Mouse (Mus musculus): ENCODE measurements around the gene Notch1. TPM values are rescaled to one million over a fixed set of nuclear protein-coding genes. Genes with fewer than 3 reads are reported as not detected.

Notch1 gene
- polyA plus RNA-seq, 1 experiment from 2014 or later = 15.5 TPM

DNA sequence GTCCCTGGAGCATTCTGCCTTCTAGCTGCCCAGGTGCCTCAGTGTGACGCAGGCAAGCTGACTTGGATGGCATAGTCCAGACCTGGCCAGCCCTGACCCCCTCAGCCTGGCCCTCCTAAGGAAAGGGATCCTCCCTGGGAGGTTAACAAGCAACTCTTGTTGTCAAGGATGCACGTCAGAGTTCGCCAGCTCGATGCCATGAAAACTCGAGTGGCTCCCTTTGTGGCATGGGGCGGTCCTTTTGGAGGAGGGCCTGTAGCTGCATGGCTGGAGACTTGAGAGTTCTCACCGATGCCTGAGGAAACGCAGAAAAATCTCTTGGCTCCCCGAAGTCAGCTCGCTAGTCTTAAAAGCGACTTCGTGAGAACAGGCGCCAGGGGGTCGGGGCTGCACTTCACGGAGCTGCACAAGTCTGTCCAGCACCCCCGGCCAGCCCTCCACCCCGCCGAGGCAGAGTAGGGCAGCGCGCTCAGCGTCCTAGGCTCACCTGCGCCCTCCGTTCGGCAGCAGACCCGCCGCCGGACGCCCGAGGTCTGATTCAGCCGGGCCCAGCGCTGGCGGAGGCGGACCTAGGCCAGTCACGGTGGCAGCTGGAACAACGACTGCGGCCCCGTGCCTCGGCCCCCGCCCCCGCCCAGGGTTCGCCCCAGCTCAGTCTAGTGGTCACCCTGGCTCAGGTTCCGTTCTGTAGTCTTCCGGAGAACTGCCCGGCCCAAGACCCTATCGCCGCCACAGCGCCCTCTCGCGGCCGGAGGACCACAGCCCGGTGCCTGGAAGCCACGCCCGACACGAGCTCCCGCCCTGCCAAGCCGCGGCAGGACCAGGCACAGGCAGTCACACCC, 107.7 kb downstream of the Notch1 start, which contains the start of gene Inpp5e:
Inpp5e (minus strand) TSS at position 689 of the 842 bp plus-strand sequence.
- no peaks in the 10 kb centered on the region for H3K9me3 ChIP-seq
- H3K27me3 ChIP-seq = no peaks in the 10 kb centered on the region
- H3K36me3 ChIP-seq = peaks cover 57% of the 10 kb centered on the region
- H3K4me2 ChIP-seq (replicated peaks) = peak within 1 kb of the TSS; percentile 97
- H3K4me3 ChIP-seq = peak within 1 kb of the TSS; percentile 93
- peak; percentile 96 for ATAC-seq (ENCODE audit: low FRiP score, low read depth)
- WGBS = 1% methylated on average over 57 of the region's 57 CpGs
- H3K4me1 ChIP-seq = peaks cover 33% of the 10 kb centered on the region
- peak within 1 kb of the TSS; percentile 95 for H3K9ac ChIP-seq
- H3K27ac ChIP-seq = peak within 1 kb of the TSS; percentile 72

Small RNA genes within 50 kb of the gene (microRNA-seq; reads per million reads assigned to microRNA genes)
- 0.52 reads per million for gene Mir6996

Other genes starting within 250 kb of the Notch1 start
- gene Ccdc187, start 222.1 kb downstream of the Notch1 start, polyA plus RNA-seq (2015; fragmentation: Nextera tagmentation; extraction: Ambion mirVana) = 0.04 TPM in 1 of 2 replicates, not detected in the other
- 61.5 and 66.6 TPM in 2 replicates for gene Gpsm1, start 201.1 kb downstream of the Notch1 start, polyA plus RNA-seq (2015; fragmentation: Nextera tagmentation; extraction: Ambion mirVana)
- gene Dnlz, start 164.6 kb downstream of the Notch1 start, polyA plus RNA-seq (2015; fragmentation: Nextera tagmentation; extraction: Ambion mirVana) = 28.8 and 29.0 TPM in 2 replicates
- 0.67 and 1.5 TPM in 2 replicates for gene Card9, start 155.7 kb downstream of the Notch1 start, polyA plus RNA-seq (2015; fragmentation: Nextera tagmentation; extraction: Ambion mirVana)
- gene Snapc4, start 136.0 kb downstream of the Notch1 start, polyA plus RNA-seq (2015; fragmentation: Nextera tagmentation; extraction: Ambion mirVana) = 29.3 and 36.1 TPM in 2 replicates
- 141 and 146 TPM in 2 replicates for gene Entr1, start 127.3 kb downstream of the Notch1 start, polyA plus RNA-seq (2015; fragmentation: Nextera tagmentation; extraction: Ambion mirVana)
- gene Pmpca, start 127.3 kb downstream of the Notch1 start, polyA plus RNA-seq (2015; fragmentation: Nextera tagmentation; extraction: Ambion mirVana) = 97.3 and 101 TPM in 2 replicates
- gene Inpp5e, start 107.5 kb downstream of the Notch1 start, polyA plus RNA-seq (2015; fragmentation: Nextera tagmentation; extraction: Ambion mirVana) = 25.7 and 26.7 TPM in 2 replicates
- 24.9 and 28.1 TPM in 2 replicates for gene Sec16a, start 71.4 kb downstream of the Notch1 start, polyA plus RNA-seq (2015; fragmentation: Nextera tagmentation; extraction: Ambion mirVana)
- gene Egfl7, start 63.4 kb upstream of the Notch1 start, polyA plus RNA-seq (2015; fragmentation: Nextera tagmentation; extraction: Ambion mirVana) = 103 and 105 TPM in 2 replicates
- not detected in 2 replicates for gene Gm20532, start 70.0 kb upstream of the Notch1 start, polyA plus RNA-seq (2015; fragmentation: Nextera tagmentation; extraction: Ambion mirVana)
- gene Agpat2, start 87.8 kb upstream of the Notch1 start, polyA plus RNA-seq (2015; fragmentation: Nextera tagmentation; extraction: Ambion mirVana) = 23.1 and 24.6 TPM in 2 replicates
- 61.0 and 61.5 TPM in 2 replicates for gene Fam69b, start 111.8 kb upstream of the Notch1 start, polyA plus RNA-seq (2015; fragmentation: Nextera tagmentation; extraction: Ambion mirVana)
- gene Lcn4, start 154.6 kb upstream of the Notch1 start, polyA plus RNA-seq (2015; fragmentation: Nextera tagmentation; extraction: Ambion mirVana) = not detected in 2 replicates